Comparison of ENCODE assay signal across 8 mouse cellular contexts in genomic region chr12:52895672-52896460, GRCm38 (mm10).
DNase-seq lines count a peak whose midpoint lies in the region; ATAC-seq and TF ChIP-seq lines count a peak whose summit lies in the region.

No protein-coding gene starts in this region.

- intact Hi-C loops in left cerebral cortex, adult 2 months (cut with DNase I) = loop anchor here (2.0 to 10.0 kb wide), 6 partner anchors 63 to 891 kb away; partner anchors contain the start of genes Arhgap5 and Dtd2

- H3K4me1 ChIP-seq in liver, adult 2 months (ENCODE audit: control insufficient read depth, insufficient read depth, low read length) = 0 out of 2 replicates have a peak, but pooled peaks cover 2% of the 10 kb centered on the region
- H3K4me1 ChIP-seq in liver, embryonic 11.5 days (replicated peaks; ENCODE audit: control insufficient read depth, insufficient read depth, low read length) = no peaks in the 10 kb centered on the region
- peaks cover 2% of the 10 kb centered on the region; the same call in 1 of the 2 replicates for H3K4me1 ChIP-seq in midbrain, embryonic 16.5 days (ENCODE audit: control insufficient read depth, insufficient read depth, low read length)

- H3K4me3 ChIP-seq in liver, adult 2 months (ENCODE audit: insufficient read depth, low read depth, low read length) = no peak overlapping the region
- no peak overlapping the region for H3K4me3 ChIP-seq in liver, embryonic 11.5 days (ENCODE audit: low read depth, low read length)
- peak overlapping the region; percentile 11; the same call in 1 of the 2 replicates for H3K4me3 ChIP-seq in left cerebral cortex, adult 2 months
- no peak overlapping the region for H3K4me3 ChIP-seq in midbrain, embryonic 16.5 days (ENCODE audit: low read depth, low read length)

- H3K79me2 ChIP-seq in liver, adult 2 months (ENCODE audit: control insufficient read depth, insufficient read depth, low read length) = no peaks in the 10 kb centered on the region

- peak; percentile 38; the same call in 1 of the 2 replicates for TF ChIP-seq CTCF in liver, adult 2 months (IDR thresholded peaks at IDR 0.05; ENCODE audit: low read depth, low read length)
- TF ChIP-seq CTCF in left cerebral cortex, adult 2 months (IDR thresholded peaks at IDR 0.05) = peak; percentile 67

- H3K4me2 ChIP-seq in liver, embryonic 11.5 days = no peak overlapping the region
- H3K4me2 ChIP-seq in midbrain, embryonic 16.5 days (ENCODE audit: low read length) = no peak overlapping the region

- H3K36me3 ChIP-seq in liver, adult 2 months (ENCODE audit: control insufficient read depth, insufficient read depth, low read length) = no peaks in the 10 kb centered on the region
- H3K36me3 ChIP-seq in liver, embryonic 11.5 days (ENCODE audit: control insufficient read depth, insufficient read depth, low read length) = no peaks in the 10 kb centered on the region
- no peaks in the 10 kb centered on the region for H3K36me3 ChIP-seq in midbrain, embryonic 16.5 days (ENCODE audit: control insufficient read depth, insufficient read depth, low read length)

- TF ChIP-seq POLR2A in liver, adult 2 months (IDR thresholded peaks at IDR 0.05; ENCODE audit: extremely low read depth, insufficient read depth, low read length) = no peak

- 39% methylated on average over 5 of the region's 6 CpGs for WGBS in liver, adult 2 months
- WGBS in liver, embryonic 11.5 days = 58% methylated on average over 6 of the region's 6 CpGs
- 31% methylated on average over 6 of the region's 6 CpGs for WGBS in midbrain, embryonic 16.5 days

- H3K27ac ChIP-seq in liver, adult 2 months (replicated peaks; ENCODE audit: insufficient read depth, low read depth, low read length) = no peak overlapping the region
- no peak overlapping the region for H3K27ac ChIP-seq in liver, embryonic 11.5 days (ENCODE audit: low read depth, low read length)
- H3K27ac ChIP-seq in left cerebral cortex, adult 2 months = peak overlapping the region; percentile 69
- H3K27ac ChIP-seq in midbrain, embryonic 16.5 days (ENCODE audit: low read length) = no peak overlapping the region

- peak; percentile 13 for DNase-seq in liver, adult 2 months (ENCODE audit: extremely low read depth, low read depth, low spot score)
- DNase-seq in liver, embryonic 11.5 days (ENCODE audit: low spot score) = no peak
- peak; percentile 51 for DNase-seq in cerebellum, adult 9-11 months
- DNase-seq in frontal cortex, postnatal 10 days (ENCODE audit: low spot score in 2 of 2) = peak; percentile 33 to 44
- DNase-seq in hindlimb bud, embryonic 11.5 days (ENCODE audit: extremely low spot score, low read depth, low spot score) = peak; percentile 69
- DNase-seq in left cerebral cortex, adult 2 months (ENCODE audit: extremely low spot score in 1 of 2, low spot score in 2 of 2) = peak; percentile 48 to 51
- peak; percentile 65 for DNase-seq in testis, postnatal 14 days (ENCODE audit: low spot score)

- H3K27me3 ChIP-seq in liver, adult 2 months (ENCODE audit: control insufficient read depth, insufficient read depth, low read length) = no peaks in the 10 kb centered on the region
- no peaks in the 10 kb centered on the region for H3K27me3 ChIP-seq in liver, embryonic 11.5 days (replicated peaks; ENCODE audit: control insufficient read depth, insufficient read depth, low read length)
- no peaks in the 10 kb centered on the region for H3K27me3 ChIP-seq in midbrain, embryonic 16.5 days (ENCODE audit: control insufficient read depth, insufficient read depth, low read depth, low read length)

- no peaks in the 10 kb centered on the region for H3K9me3 ChIP-seq in liver, embryonic 11.5 days (ENCODE audit: control insufficient read depth, low read length)
- H3K9me3 ChIP-seq in midbrain, embryonic 16.5 days (replicated peaks; ENCODE audit: control insufficient read depth, low read length, poor library complexity, severe bottlenecking) = no peaks in the 10 kb centered on the region

- ATAC-seq in liver, embryonic 11.5 days (replicated peaks; ENCODE audit: low FRiP score) = no peak
- ATAC-seq in midbrain, embryonic 16.5 days = peak; percentile 70; the same call in 1 of the 2 replicates

- H3K9ac ChIP-seq in liver, adult 2 months (ENCODE audit: low read depth, low read length) = no peak overlapping the region
- no peak overlapping the region for H3K9ac ChIP-seq in liver, embryonic 11.5 days (ENCODE audit: low read depth, low read length)
- H3K9ac ChIP-seq in midbrain, embryonic 16.5 days (ENCODE audit: low read depth, low read length) = no peak overlapping the region
